Mouse (Mus musculus): ENCODE data around the gene Prkab1. TPM values are rescaled to one million over a fixed set of nuclear protein-coding genes. Genes with fewer than 3 reads are reported as not detected.

Prkab1 gene
- total and polyA plus RNA-seq, 2 experiments from 2014 or later = 38.6 to 39.6 TPM

- no peaks in the 10 kb centered on the region for H3K9me3 ChIP-seq (replicated peaks; ENCODE audit: control insufficient read depth, low read length)
- ATAC-seq (ENCODE audit: insufficient read depth, low read depth) (peak; percentile 22), DNase-seq (ENCODE audit: low spot score) (peak; percentile 43)
- no peaks in the 10 kb centered on the region for H3K27me3 ChIP-seq (ENCODE audit: control insufficient read depth, insufficient read depth, low read length)
- H3K9ac ChIP-seq (replicated peaks; ENCODE audit: low read depth, low read length) = peak overlapping the region; percentile 76
- under 1% methylated on average over 27 of the region's 28 CpGs for WGBS
- H3K36me3 ChIP-seq (replicated peaks; ENCODE audit: control insufficient read depth, insufficient read depth, low read length) = peaks cover 23% of the 10 kb centered on the region
- peak overlapping the region; percentile 85 for H3K27ac ChIP-seq (ENCODE audit: low read depth)
- no peak for TF ChIP-seq CTCF (IDR thresholded peaks at IDR 0.05; ENCODE audit: low read depth)
- no peak for TF ChIP-seq EP300 (IDR thresholded peaks at IDR 0.05; ENCODE audit: low read depth)
- peaks cover 12% of the 10 kb centered on the region for H3K4me1 ChIP-seq (ENCODE audit: control insufficient read depth, insufficient read depth)
- H3K4me2 ChIP-seq (ENCODE audit: low read depth, low read length) = peak overlapping the region; percentile 84
- H3K4me3 ChIP-seq (ENCODE audit: low read depth, low read length) = peak overlapping the region; percentile 73
Observed at GRCm38 (mm10) chr5:116023821-116024284, 455 bp downstream of the Prkab1 start.

- no peak for DNase-seq (ENCODE audit: low spot score)
- no peak for TF ChIP-seq EP300 (IDR thresholded peaks at IDR 0.05; ENCODE audit: low read depth)
- TF ChIP-seq CTCF (IDR thresholded peaks at IDR 0.05; ENCODE audit: low read depth) = no peak
- peaks cover 28% of the 10 kb centered on the region for H3K36me3 ChIP-seq (replicated peaks; ENCODE audit: control insufficient read depth, insufficient read depth, low read length)
- peaks cover 12% of the 10 kb centered on the region for H3K4me1 ChIP-seq (ENCODE audit: control insufficient read depth, insufficient read depth)
- no peaks in the 10 kb centered on the region for H3K9me3 ChIP-seq (replicated peaks; ENCODE audit: control insufficient read depth, low read length)
- no peaks in the 10 kb centered on the region for H3K27me3 ChIP-seq (ENCODE audit: control insufficient read depth, insufficient read depth, low read length)
- 26% methylated on average over 8 of the region's 8 CpGs for WGBS
- H3K27ac ChIP-seq (ENCODE audit: low read depth) = peak overlapping the region; percentile 85
- peak overlapping the region; percentile 76 for H3K9ac ChIP-seq (replicated peaks; ENCODE audit: low read depth, low read length)
- H3K4me3 ChIP-seq (ENCODE audit: low read depth, low read length) = peak overlapping the region; percentile 73
- H3K4me2 ChIP-seq (ENCODE audit: low read depth, low read length) = peak overlapping the region; percentile 84
- no peak for ATAC-seq (ENCODE audit: insufficient read depth, low read depth)
Observed at GRCm38 (mm10) chr5:116023251-116023661, 1.1 kb downstream of the Prkab1 start.

DNA sequence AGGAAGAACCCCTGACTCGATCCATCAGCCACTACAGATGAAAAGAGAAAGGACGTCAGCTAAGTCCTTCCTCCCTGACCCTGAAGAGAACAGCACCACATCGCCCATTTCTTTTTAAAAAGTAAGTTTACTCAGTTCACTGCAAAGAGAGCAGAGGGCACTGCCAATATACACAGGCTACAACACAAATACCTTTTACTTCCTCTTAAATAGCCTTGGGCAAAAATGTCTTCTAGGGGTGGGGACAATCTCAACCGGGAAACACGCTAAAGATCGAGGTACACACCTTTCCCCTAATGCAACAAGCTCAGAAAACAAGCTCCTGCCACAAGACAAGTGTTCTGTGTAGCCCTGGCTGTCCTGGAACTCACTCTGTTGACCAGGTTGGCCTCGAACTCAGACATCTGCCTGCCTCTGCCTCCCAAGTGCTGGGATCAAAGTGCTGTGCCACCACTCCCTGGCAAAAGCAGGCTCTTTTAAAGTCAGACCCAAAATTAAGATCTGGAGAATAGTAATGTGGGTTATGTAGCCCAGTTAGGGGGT lies 1.6 kb downstream of the Prkab1 start:
- 79% methylated on average over 7 of the region's 7 CpGs for WGBS
- TF ChIP-seq EP300 (IDR thresholded peaks at IDR 0.05; ENCODE audit: low read depth) = no peak
- no peak for TF ChIP-seq CTCF (IDR thresholded peaks at IDR 0.05; ENCODE audit: low read depth)
- Histone ChIP-seq H3K27ac (ENCODE audit: low read depth) (no peak overlapping the region), H3K36me3 (replicated peaks; ENCODE audit: control insufficient read depth, insufficient read depth, low read length) (peaks cover 33% of the 10 kb centered on the region), H3K9ac (replicated peaks; ENCODE audit: low read depth, low read length) (peak overlapping the region; percentile 76; the same call in 1 of the 2 replicates), H3K4me3 (ENCODE audit: low read depth, low read length) (peak overlapping the region; percentile 73; the same call in 1 of the 2 replicates), H3K27me3 (ENCODE audit: control insufficient read depth, insufficient read depth, low read length) (no peaks in the 10 kb centered on the region), H3K4me1 (ENCODE audit: control insufficient read depth, insufficient read depth) (peaks cover 12% of the 10 kb centered on the region), H3K9me3 (replicated peaks; ENCODE audit: control insufficient read depth, low read length) (no peaks in the 10 kb centered on the region), H3K4me2 (ENCODE audit: low read depth, low read length) (peak overlapping the region; percentile 84)
- ATAC-seq (ENCODE audit: insufficient read depth, low read depth) (no peak), DNase-seq (ENCODE audit: low spot score) (no peak)

GRCm38 (mm10) chr5:116022131-116022530 lies 2.2 kb downstream of the Prkab1 start:
- peaks cover 12% of the 10 kb centered on the region for H3K4me1 ChIP-seq (ENCODE audit: control insufficient read depth, insufficient read depth)
- H3K4me3 ChIP-seq (ENCODE audit: low read depth, low read length) = no peak overlapping the region
- H3K27ac ChIP-seq (ENCODE audit: low read depth) = no peak overlapping the region
- DNase-seq (ENCODE audit: low spot score) (no peak), ATAC-seq (ENCODE audit: insufficient read depth, low read depth) (no peak)
- peaks cover 39% of the 10 kb centered on the region for H3K36me3 ChIP-seq (replicated peaks; ENCODE audit: control insufficient read depth, insufficient read depth, low read length)
- WGBS = 85% methylated on average over 12 of the region's 12 CpGs
- no peaks in the 10 kb centered on the region for H3K9me3 ChIP-seq (replicated peaks; ENCODE audit: control insufficient read depth, low read length)
- 0 out of 2 replicates have a peak overlapping the region, but pooled peaks have one; percentile 84 for H3K4me2 ChIP-seq (ENCODE audit: low read depth, low read length)
- TF ChIP-seq CTCF (IDR thresholded peaks at IDR 0.05; ENCODE audit: low read depth) = no peak
- no peak for TF ChIP-seq EP300 (IDR thresholded peaks at IDR 0.05; ENCODE audit: low read depth)
- no peak overlapping the region for H3K9ac ChIP-seq (replicated peaks; ENCODE audit: low read depth, low read length)
- no peaks in the 10 kb centered on the region for H3K27me3 ChIP-seq (ENCODE audit: control insufficient read depth, insufficient read depth, low read length)

DNA sequence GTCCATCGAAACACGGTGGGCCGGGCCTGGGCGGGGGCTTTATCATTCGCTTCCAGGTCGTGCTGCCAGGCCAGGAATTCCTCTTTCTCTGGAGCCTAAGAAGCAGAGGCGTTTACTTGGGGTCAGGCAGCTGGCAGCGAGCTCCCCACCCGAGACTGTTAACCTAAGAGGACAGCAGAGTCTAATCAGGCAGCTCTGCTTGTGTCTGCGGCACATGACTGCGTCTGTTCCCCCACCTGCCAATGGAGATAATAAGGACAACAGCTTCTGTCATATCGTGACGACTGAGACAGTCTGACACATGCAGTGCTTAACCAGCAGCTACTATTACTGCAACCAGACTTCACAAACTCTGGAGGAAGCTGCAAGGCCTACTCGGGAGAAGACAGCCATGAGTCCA lies 2.8 kb downstream of the Prkab1 start:
- H3K4me1 ChIP-seq (ENCODE audit: control insufficient read depth, insufficient read depth) = peaks cover 12% of the 10 kb centered on the region
- no peak overlapping the region for H3K4me3 ChIP-seq (ENCODE audit: low read depth, low read length)
- H3K27me3 ChIP-seq (ENCODE audit: control insufficient read depth, insufficient read depth, low read length) = no peaks in the 10 kb centered on the region
- no peak overlapping the region for H3K9ac ChIP-seq (replicated peaks; ENCODE audit: low read depth, low read length)
- H3K4me2 ChIP-seq (ENCODE audit: low read depth, low read length) = 0 out of 2 replicates have a peak overlapping the region, but pooled peaks have one; percentile 1
- TF ChIP-seq CTCF (IDR thresholded peaks at IDR 0.05; ENCODE audit: low read depth) (no peak), EP300 (IDR thresholded peaks at IDR 0.05; ENCODE audit: low read depth) (no peak)
- no peak overlapping the region for H3K27ac ChIP-seq (ENCODE audit: low read depth)
- DNase-seq (ENCODE audit: low spot score) = no peak
- 68% methylated on average over 14 of the region's 14 CpGs for WGBS
- no peaks in the 10 kb centered on the region for H3K9me3 ChIP-seq (replicated peaks; ENCODE audit: control insufficient read depth, low read length)
- peaks cover 45% of the 10 kb centered on the region for H3K36me3 ChIP-seq (replicated peaks; ENCODE audit: control insufficient read depth, insufficient read depth, low read length)
- no peak for ATAC-seq (ENCODE audit: insufficient read depth, low read depth)

GRCm38 (mm10) chr5:116019371-116019770 lies 4.9 kb downstream of the Prkab1 start:
- TF ChIP-seq EP300 (IDR thresholded peaks at IDR 0.05; ENCODE audit: low read depth) = peak; percentile 93; the same call in 1 of the 2 replicates
- no peak for TF ChIP-seq CTCF (IDR thresholded peaks at IDR 0.05; ENCODE audit: low read depth)
- no peak overlapping the region for H3K4me2 ChIP-seq (ENCODE audit: low read depth, low read length)
- 12% methylated on average over 11 of the region's 11 CpGs for WGBS
- H3K4me1 ChIP-seq (ENCODE audit: control insufficient read depth, insufficient read depth) = peaks cover 12% of the 10 kb centered on the region
- H3K36me3 ChIP-seq (replicated peaks; ENCODE audit: control insufficient read depth, insufficient read depth, low read length) = peaks cover 67% of the 10 kb centered on the region
- H3K4me3 ChIP-seq (ENCODE audit: low read depth, low read length) = no peak overlapping the region
- no peaks in the 10 kb centered on the region for H3K9me3 ChIP-seq (replicated peaks; ENCODE audit: control insufficient read depth, low read length)
- no peaks in the 10 kb centered on the region for H3K27me3 ChIP-seq (ENCODE audit: control insufficient read depth, insufficient read depth, low read length)
- ATAC-seq (ENCODE audit: insufficient read depth, low read depth) (peak; percentile 77), DNase-seq (ENCODE audit: low spot score) (peak; percentile 78)
- no peak overlapping the region for H3K9ac ChIP-seq (replicated peaks; ENCODE audit: low read depth, low read length)
- H3K27ac ChIP-seq (ENCODE audit: low read depth) = peak overlapping the region; percentile 91
